Comparison of ENCODE assay signal across 8 mouse cellular contexts in genomic region chr7:19006476-19006875, GRCm38 (mm10). TPM values are rescaled to one million over a fixed set of nuclear protein-coding genes. Genes with fewer than 3 reads are reported as not detected.
DNase-seq lines count a peak whose midpoint lies in the region; ATAC-seq and TF ChIP-seq lines count a peak whose summit lies in the region.

No protein-coding gene starts in this region.

- in situ Hi-C loops in ES-E14 (cut with MboI; ENCODE audit: low sequenced_read_pairs in 2 of 2, unreplicated experiment in 2 of 2) = no loop called here

- H3K36me3 ChIP-seq in ES-E14 (ENCODE audit: control insufficient read depth, insufficient read depth, low read length, poor library complexity, severe bottlenecking) = peaks cover 12% of the 10 kb centered on the region
- H3K36me3 ChIP-seq in forebrain, embryonic 11.5 days (ENCODE audit: control insufficient read depth, insufficient read depth, low read length) = peaks cover 5% of the 10 kb centered on the region; the same call in 1 of the 2 replicates
- H3K36me3 ChIP-seq in lung, embryonic 16.5 days (ENCODE audit: control insufficient read depth, insufficient read depth, low read length) = peaks cover 9% of the 10 kb centered on the region

- intact Hi-C loops in heart, postnatal 36 days (cut with DNase I) = loop anchor here (2.0 to 10.0 kb wide), 2 partner anchors 16 to 112 kb away; partner anchors contain the start of gene Foxa3

- TF ChIP-seq CTCF in brain, embryonic 14.5 days (IDR thresholded peaks at IDR 0.05; ENCODE audit: borderline replicate concordance, extremely low read depth, insufficient read depth, insufficient read length) = peak; percentile 99
- TF ChIP-seq CTCF in layer of hippocampus, adult 2 months (conservative IDR thresholded peaks at IDR 0.05) = peak; percentile 99

- no peak overlapping the region for H3K9ac ChIP-seq in ES-E14 (ENCODE audit: insufficient read depth, low read depth, low read length, poor library complexity, severe bottlenecking)
- no peak overlapping the region for H3K9ac ChIP-seq in forebrain, embryonic 11.5 days (ENCODE audit: low read length)
- no peak overlapping the region; the same call in 1 of the 2 replicates for H3K9ac ChIP-seq in lung, embryonic 16.5 days (ENCODE audit: low read length)

- no peaks in the 10 kb centered on the region for H3K27me3 ChIP-seq in forebrain, embryonic 11.5 days (ENCODE audit: control insufficient read depth, insufficient read depth, low read length)
- H3K27me3 ChIP-seq in lung, embryonic 16.5 days (ENCODE audit: control insufficient read depth, insufficient read depth, low read depth, low read length) = no peaks in the 10 kb centered on the region

- no peak overlapping the region for H3K27ac ChIP-seq in ES-E14 (ENCODE audit: insufficient read depth, low read depth, low read length, poor library complexity, severe bottlenecking)
- H3K27ac ChIP-seq in forebrain, embryonic 11.5 days (ENCODE audit: low read depth, low read length) = no peak overlapping the region
- H3K27ac ChIP-seq in layer of hippocampus, adult 2 months = no peak overlapping the region
- H3K27ac ChIP-seq in lung, embryonic 16.5 days (ENCODE audit: low read length) = peak overlapping the region; percentile 50

- TF ChIP-seq POLR2A in brain, embryonic 14.5 days (IDR thresholded peaks at IDR 0.05; ENCODE audit: borderline replicate concordance, extremely low read depth, insufficient read depth, insufficient read length, poor library complexity, severe bottlenecking) = no peak

- 7% methylated on average over 12 of the region's 12 CpGs for WGBS in forebrain, embryonic 11.5 days
- WGBS in lung, embryonic 16.5 days = 4% methylated on average over 12 of the region's 12 CpGs

- DNase-seq in ES-E14 (ENCODE audit: low read depth, low spot score) = peak; percentile 79
- peak; percentile 94 for DNase-seq in brain, embryonic 14.5 days (ENCODE audit: low read depth)
- DNase-seq in forebrain, embryonic 11.5 days (ENCODE audit: low spot score) = peak; percentile 90
- peak; percentile 80 to 84 for DNase-seq in heart, postnatal 36 days
- peak; percentile 83 to 87 for DNase-seq in layer of hippocampus, adult 2 months (ENCODE audit: low spot score in 2 of 2)
- peak; percentile 95 for DNase-seq in retina, embryonic 14.5 days (ENCODE audit: low spot score)
- DNase-seq in urinary bladder, postnatal 25 days (ENCODE audit: low spot score) = peak; percentile 76

- no peak for ATAC-seq in forebrain, embryonic 11.5 days (replicated peaks; ENCODE audit: low FRiP score)
- peak; percentile 10; the same call in 1 of the 2 replicates for ATAC-seq in lung, embryonic 16.5 days (ENCODE audit: low read depth)

- H3K9me3 ChIP-seq in ES-E14 (ENCODE audit: control insufficient read depth, insufficient read depth, low read depth, low read length) = no peaks in the 10 kb centered on the region
- H3K9me3 ChIP-seq in forebrain, embryonic 11.5 days (ENCODE audit: control insufficient read depth, low read length) = no peaks in the 10 kb centered on the region
- no peaks in the 10 kb centered on the region for H3K9me3 ChIP-seq in lung, embryonic 16.5 days (ENCODE audit: control insufficient read depth, low read length)

- H3K4me3 ChIP-seq in ES-E14 (ENCODE audit: insufficient read depth in 1 of 2, low read depth in 1 of 2, low read length in 2 of 2, poor library complexity in 1 of 2, severe bottlenecking in 1 of 2) = no peak overlapping the region
- H3K4me3 ChIP-seq in forebrain, embryonic 11.5 days (ENCODE audit: low read depth, low read length) = no peak overlapping the region
- H3K4me3 ChIP-seq in layer of hippocampus, adult 2 months = peak overlapping the region; percentile 6; the same call in 1 of the 2 replicates
- peak overlapping the region; percentile 68 for H3K4me3 ChIP-seq in lung, embryonic 16.5 days (ENCODE audit: low read length)

- H3K4me2 ChIP-seq in forebrain, embryonic 11.5 days (ENCODE audit: low read depth, low read length, severe bottlenecking) = 0 out of 2 replicates have a peak overlapping the region, but pooled peaks have one; percentile 21
- H3K4me2 ChIP-seq in lung, embryonic 16.5 days (ENCODE audit: low read depth, low read length) = peak overlapping the region; percentile 84

- peaks cover 3 to 11% of the 10 kb centered on the region in 2 experiments; a peak in 2 of 4 replicates for H3K4me1 ChIP-seq in ES-E14 (ENCODE audit: control insufficient read depth in 2 of 2, insufficient read depth in 2 of 2, low read length in 2 of 2, poor library complexity in 1 of 2)
- peaks cover 21% of the 10 kb centered on the region for H3K4me1 ChIP-seq in forebrain, embryonic 11.5 days (replicated peaks; ENCODE audit: control insufficient read depth, insufficient read depth, low read length)
- peaks cover 42% of the 10 kb centered on the region for H3K4me1 ChIP-seq in lung, embryonic 16.5 days (replicated peaks; ENCODE audit: control insufficient read depth, insufficient read depth, low read length)

TF ChIP-seq in ES-E14, 5 proteins besides CTCF, POLR2A, EP300 and RAD21:
- TF ChIP-seq CHD2 (IDR thresholded peaks at IDR 0.05; ENCODE audit: low read depth, low read length) = no peak
- peak; percentile 9; the same call in 1 of the 2 replicates for TF ChIP-seq ZC3H11A (IDR thresholded peaks at IDR 0.05; ENCODE audit: borderline replicate concordance, low read depth, low read length)
- no peak for TF ChIP-seq ZNF384 (IDR thresholded peaks at IDR 0.05; ENCODE audit: low read depth, low read length)
- TF ChIP-seq MAFK (IDR thresholded peaks at IDR 0.05; ENCODE audit: insufficient read depth, low read depth, low read length) = no peak
- TF ChIP-seq HCFC1 (IDR thresholded peaks at IDR 0.05; ENCODE audit: borderline replicate concordance, insufficient read depth, low read length) = 0 out of 2 replicates have a peak, but pooled peaks have one; percentile 19

RNA-seq across cellular contexts. Expression of gene Irf2bp1, which starts 2.6 kb away (rescaled TPM):
- total RNA-seq in ES-E14 (2012; rRNA removed) = 15.9 and 16.3 TPM in 2 replicates
- polyA plus RNA-seq in brain, embryonic 14.5 days (2012; rRNA removed) = 48.9 and 54.6 TPM in 2 replicates
- 31.6 and 39.4 TPM in 2 replicates for polyA plus RNA-seq in forebrain, embryonic 11.5 days (2014; fragmentation: Nextera tagmentation; extraction: Ambion mirVana)
- total RNA-seq in heart, postnatal 36 days (2021) = 10 to 100 TPM; 19.6 to 23.0 TPM
- 10 to 100 TPM; 52.7 to 56.3 TPM for total RNA-seq in layer of hippocampus, adult 2 months (2021)
- polyA plus RNA-seq in lung, embryonic 16.5 days (2015; fragmentation: Nextera tagmentation; extraction: Ambion mirVana) = 16.0 and 16.5 TPM in 2 replicates

RNA-seq across cellular contexts. Expression of gene Mypop, which starts 15.4 kb away (rescaled TPM):
- total RNA-seq in ES-E14 (2012; rRNA removed) = 3.1 and 3.7 TPM in 2 replicates
- 14.2 and 16.1 TPM in 2 replicates for polyA plus RNA-seq in brain, embryonic 14.5 days (2012; rRNA removed)
- 4.6 and 4.7 TPM in 2 replicates for polyA plus RNA-seq in forebrain, embryonic 11.5 days (2014; fragmentation: Nextera tagmentation; extraction: Ambion mirVana)
- 1 to 10 TPM; 3.4 to 4.3 TPM for total RNA-seq in heart, postnatal 36 days (2021)
- total RNA-seq in layer of hippocampus, adult 2 months (2021) = 10 to 100 TPM; 44.0 to 46.4 TPM
- polyA plus RNA-seq in lung, embryonic 16.5 days (2015; fragmentation: Nextera tagmentation; extraction: Ambion mirVana) = 2.1 and 2.8 TPM in 2 replicates

RNA-seq across cellular contexts. Expression of gene Foxa3, which starts 16.9 kb away (rescaled TPM):
- 1.6 and 1.7 TPM in 2 replicates for total RNA-seq in ES-E14 (2012; rRNA removed)
- not detected in 2 replicates for polyA plus RNA-seq in brain, embryonic 14.5 days (2012; rRNA removed)
- not detected in 2 replicates for polyA plus RNA-seq in forebrain, embryonic 11.5 days (2014; fragmentation: Nextera tagmentation; extraction: Ambion mirVana)
- total RNA-seq in heart, postnatal 36 days (2021) = not detected
- not detected for total RNA-seq in layer of hippocampus, adult 2 months (2021)
- polyA plus RNA-seq in lung, embryonic 16.5 days (2015; fragmentation: Nextera tagmentation; extraction: Ambion mirVana) = 2.3 TPM in 2 replicates

RNA-seq across cellular contexts. Expression of gene Sympk, which starts 17.7 kb away (rescaled TPM):
- total RNA-seq in ES-E14 (2012; rRNA removed) = 91.5 and 105 TPM in 2 replicates
- polyA plus RNA-seq in brain, embryonic 14.5 days (2012; rRNA removed) = 91.6 and 97.6 TPM in 2 replicates
- polyA plus RNA-seq in forebrain, embryonic 11.5 days (2014; fragmentation: Nextera tagmentation; extraction: Ambion mirVana) = 31.0 and 39.7 TPM in 2 replicates
- 10 to 100 TPM; 85.2 to 86.8 TPM for total RNA-seq in heart, postnatal 36 days (2021)
- 100 to 1,000 TPM; 112 to 114 TPM for total RNA-seq in layer of hippocampus, adult 2 months (2021)
- 27.4 and 27.5 TPM in 2 replicates for polyA plus RNA-seq in lung, embryonic 16.5 days (2015; fragmentation: Nextera tagmentation; extraction: Ambion mirVana)

RNA-seq across cellular contexts. Expression of gene Nanos2, which starts 19.3 kb away (rescaled TPM):
- total RNA-seq in ES-E14 (2012; rRNA removed) = not detected in 2 replicates
- polyA plus RNA-seq in brain, embryonic 14.5 days (2012; rRNA removed) = 2.1 and 2.7 TPM in 2 replicates
- not detected in 2 replicates for polyA plus RNA-seq in forebrain, embryonic 11.5 days (2014; fragmentation: Nextera tagmentation; extraction: Ambion mirVana)
- not detected for total RNA-seq in heart, postnatal 36 days (2021)
- under 1 TPM; 0.54 to 0.66 TPM for total RNA-seq in layer of hippocampus, adult 2 months (2021)
- polyA plus RNA-seq in lung, embryonic 16.5 days (2015; fragmentation: Nextera tagmentation; extraction: Ambion mirVana) = not detected in 2 replicates

Comparison
In these comparisons a context has a peak if more than half of its experiments do, and no peak if none do; other contexts are left out.
1. H3K4me3 ChIP-seq: peak in layer of hippocampus, adult 2 months (single experiment) and lung, embryonic 16.5 days (single experiment); none in ES-E14 (0 of 2) and forebrain, embryonic 11.5 days (single experiment).
2. Peak in every context shown above with its lines, with median percentiles within 50 percentile points of each other: DNase-seq.